Mouse (Mus musculus) C2C12 (cell line): ENCODE measurements at regions not wholly inside any gene's neighbourhood (a gene's known extent, or its start where the extent isn't known, plus 50 kb on each side); places are given as distances from the start of the nearest gene placed in this dataset.

Source experiments
- CEBPB ChIP-seq: IDR thresholded peaks from one replicate; pipeline ENCODE4 v1.6.1; 2011; ENCODE audit warnings: low read depth, mild to moderate bottlenecking, control low read depth, moderate library complexity
- CTCF ChIP-seq: IDR thresholded peaks from one replicate; pipeline ENCODE4 v1.5.1; 2011; ENCODE audit not compliant: control insufficient read depth, insufficient read depth, insufficient read length
- MAX ChIP-seq: IDR thresholded peaks from one replicate; pipeline ENCODE4 v1.6.1; 2011; ENCODE audit warnings: mild to moderate bottlenecking, control low read depth
- USF1 ChIP-seq: IDR thresholded peaks from one replicate; pipeline ENCODE4 v1.6.1; 2011; ENCODE audit warnings: low read depth, mild to moderate bottlenecking, control low read depth, moderate library complexity

GRCm38 (mm10) chr9:61597287-61597686, 225.1 kb downstream of the Tle3 start:
- TF ChIP-seq USF1: no peak
- no peak for TF ChIP-seq CTCF
- TF ChIP-seq MAX: no peak
- no peak for TF ChIP-seq CEBPB
